Mouse (Mus musculus): ENCODE measurements at regions not wholly inside any gene's neighbourhood (a gene's known extent, or its start where the extent isn't known, plus 50 kb on each side); places are given as distances from the start of the nearest gene placed in this dataset.

- DNase-seq (ENCODE audit: low spot score) = peak; percentile 64
Measured at GRCm38 (mm10) chr17:62415152-62415551, 466.0 kb downstream of the Efna5 start.

DNA sequence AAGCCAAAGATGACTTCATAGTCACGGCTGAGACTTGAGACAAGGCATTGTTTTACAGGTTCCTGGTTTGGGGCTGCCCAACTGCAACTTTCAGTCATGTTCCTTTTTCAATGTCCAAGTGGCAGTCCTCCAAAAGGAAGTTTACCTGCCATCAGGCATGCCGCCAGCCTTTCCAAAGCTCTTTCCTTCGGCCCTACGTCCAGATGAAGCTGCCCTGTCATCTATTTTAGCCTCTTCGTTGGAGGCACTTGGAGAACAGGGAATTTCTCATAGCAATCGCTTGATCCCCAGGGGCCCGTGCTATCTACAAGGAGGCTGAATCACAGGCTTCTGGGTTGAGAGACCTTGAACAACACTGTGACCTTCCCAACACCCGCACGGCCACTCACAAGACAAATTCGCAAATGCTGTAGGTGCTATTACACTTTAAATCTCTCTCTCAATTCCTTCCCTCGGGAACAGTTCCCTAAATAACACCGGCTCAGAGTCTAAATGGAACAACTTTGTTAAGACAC lies 468.4 kb downstream of the Efna5 start:
- peak; percentile 38 for DNase-seq (ENCODE audit: low spot score)

DNA sequence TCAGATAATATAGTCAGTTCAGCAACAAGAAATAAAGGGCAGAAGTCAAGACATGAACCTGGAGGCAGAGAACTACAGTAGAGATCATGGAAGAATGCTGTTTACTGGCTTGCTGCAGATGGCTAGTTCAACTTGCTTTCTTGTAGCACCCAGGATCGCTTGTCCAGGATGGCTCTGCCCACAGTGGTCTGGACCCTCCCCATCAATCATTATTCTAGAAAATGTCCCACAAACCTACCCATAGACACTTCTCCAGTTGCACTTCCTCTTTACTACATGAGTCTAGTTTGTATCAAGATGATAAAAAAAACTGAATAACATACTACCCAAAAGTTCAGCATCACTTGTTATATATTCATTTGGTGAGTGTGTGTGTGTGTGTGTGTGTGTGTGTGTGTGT lies 477.4 kb downstream of the Efna5 start:
- no peak for DNase-seq (ENCODE audit: low spot score)

GRCm38 (mm10) chr17:62393355-62394006 lies 487.6 kb downstream of the Efna5 start:
- no peak for DNase-seq (ENCODE audit: low spot score)

DNA sequence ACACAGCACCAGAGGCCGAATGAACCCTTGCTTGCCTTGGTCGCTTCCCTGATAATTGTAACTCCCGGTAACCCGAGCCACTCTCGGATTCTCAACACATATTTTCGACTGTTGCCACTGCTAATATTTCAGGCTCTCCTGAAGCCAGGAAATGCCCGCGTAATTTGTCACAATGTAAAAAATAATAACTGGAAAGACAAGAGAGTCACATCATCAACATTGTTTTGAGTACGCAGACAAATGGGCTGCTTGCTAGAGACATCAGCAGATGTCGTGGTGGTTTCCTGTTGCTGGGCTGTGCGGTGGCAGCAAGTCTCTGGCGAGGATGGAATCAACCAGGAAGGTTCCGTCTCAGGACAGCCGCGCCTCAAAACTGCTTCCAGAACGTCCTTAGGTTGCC lies 497.1 kb downstream of the Efna5 start:
- no peak for DNase-seq (ENCODE audit: low spot score)

DNA sequence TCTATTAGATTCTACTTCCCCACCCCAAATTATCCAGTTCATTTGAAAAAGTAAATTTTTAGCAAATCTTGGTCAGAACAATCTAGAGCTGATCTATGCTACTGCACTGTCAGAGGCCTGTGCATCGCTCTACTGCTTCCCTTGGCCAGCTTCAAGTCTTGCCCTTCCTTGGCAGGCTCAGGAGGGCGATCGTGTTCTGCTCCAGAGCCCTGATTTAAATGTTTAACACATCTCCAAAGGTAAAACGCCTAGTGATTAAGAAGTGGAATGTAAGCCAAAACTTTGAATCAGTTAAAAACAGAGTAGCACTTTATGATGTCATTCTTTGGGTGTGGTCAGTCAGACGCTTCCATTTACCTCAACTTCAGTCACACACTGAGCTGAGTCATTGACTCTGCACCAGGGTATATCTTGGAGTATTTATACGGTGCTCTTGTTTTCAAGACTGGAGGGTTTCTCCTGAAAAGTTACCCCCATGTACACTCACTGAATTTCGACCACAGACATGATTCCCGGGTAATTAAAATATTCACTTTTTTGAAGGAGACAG lies 502.2 kb downstream of the Efna5 start:
- no peak for DNase-seq (ENCODE audit: low spot score)

- no peak for DNase-seq (ENCODE audit: low spot score)
Measured at GRCm38 (mm10) chr17:62369100-62369499, 512.0 kb downstream of the Efna5 start.

DNA sequence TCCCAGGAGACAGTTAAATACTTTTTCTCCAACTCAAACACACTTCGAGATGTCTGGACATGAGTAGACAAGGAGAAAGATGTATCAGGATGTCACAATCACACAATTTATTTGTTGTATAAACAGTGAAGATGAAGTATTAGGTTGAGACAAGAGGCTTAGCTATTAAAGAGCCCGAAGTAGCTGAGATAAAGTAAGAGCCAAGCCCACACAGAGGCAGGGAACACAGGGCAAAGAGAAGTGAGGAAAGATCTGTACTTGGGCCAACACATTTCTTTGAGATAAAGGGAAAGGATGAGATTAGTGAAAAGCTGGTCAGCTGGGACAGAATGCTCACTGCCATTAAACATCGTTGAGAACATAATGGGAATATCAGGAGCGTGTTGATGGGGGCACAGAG lies 513.2 kb downstream of the Efna5 start:
- no peak for DNase-seq (ENCODE audit: low spot score)

DNA sequence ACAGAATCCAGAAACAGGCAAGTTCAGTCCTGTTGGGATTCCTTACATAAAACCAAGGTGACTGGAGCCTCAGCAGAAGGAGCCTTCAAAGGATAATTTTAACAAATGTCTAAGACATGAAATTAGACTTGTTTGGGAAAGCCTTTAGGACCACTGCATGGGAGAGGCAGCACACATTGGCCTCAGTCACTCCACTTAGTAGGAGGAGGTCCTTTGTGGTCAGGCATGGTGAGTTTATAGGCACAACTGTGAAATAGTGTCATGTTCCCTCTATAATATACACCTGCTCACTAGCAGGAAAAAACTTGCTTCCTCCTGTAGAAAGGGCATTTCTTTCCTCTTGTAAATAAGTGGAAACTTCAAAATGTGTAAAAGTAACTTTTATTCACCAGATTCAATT lies 522.8 kb downstream of the Efna5 start:
- DNase-seq (ENCODE audit: low spot score) = no peak

- DNase-seq (ENCODE audit: low spot score) = no peak
Measured at GRCm38 (mm10) chr17:62337890-62338557, 543.1 kb downstream of the Efna5 start.

DNA sequence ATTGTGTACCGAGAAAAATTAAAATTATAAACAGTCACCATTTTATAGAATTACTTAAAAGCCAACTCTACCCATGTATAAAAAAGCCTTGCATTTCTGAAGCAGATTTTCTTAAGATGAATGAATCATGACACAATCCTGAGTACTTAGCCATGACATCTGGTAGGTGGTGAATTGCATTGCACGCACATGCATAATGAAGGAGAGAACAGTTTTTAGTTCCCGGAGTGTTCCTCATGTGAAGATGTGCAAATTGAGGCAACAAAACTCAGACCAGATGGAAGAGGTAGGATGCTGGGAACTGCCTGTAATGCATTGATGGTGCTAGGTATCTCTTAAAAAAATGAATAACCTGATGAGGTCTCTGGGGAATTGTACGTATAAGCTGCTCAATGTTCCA lies 550.9 kb downstream of the Efna5 start:
- DNase-seq (ENCODE audit: low spot score) = no peak

- no peak for DNase-seq (ENCODE audit: low spot score)
Measured at GRCm38 (mm10) chr17:62326844-62327243, 554.3 kb downstream of the Efna5 start.

DNA sequence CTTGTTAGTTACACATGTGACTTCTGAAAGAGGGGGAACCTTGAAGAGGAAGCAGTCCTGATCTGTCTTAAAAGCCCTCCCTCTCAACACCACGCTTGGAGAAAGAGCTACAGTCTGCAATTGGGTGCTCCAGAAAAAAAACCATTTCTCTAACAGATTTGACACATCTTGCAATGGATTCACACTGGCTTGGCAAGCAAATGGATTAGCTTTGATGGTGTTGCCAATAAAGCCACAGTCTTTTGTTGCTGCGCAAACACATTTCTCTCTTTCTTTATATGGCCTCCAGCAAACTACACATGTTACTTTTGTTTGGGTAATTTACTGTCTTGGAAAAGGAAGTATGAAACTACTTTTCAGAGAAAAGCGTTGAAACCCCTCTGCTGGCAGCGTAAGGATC lies 562.1 kb downstream of the Efna5 start:
- DNase-seq (ENCODE audit: low spot score) = no peak

DNA sequence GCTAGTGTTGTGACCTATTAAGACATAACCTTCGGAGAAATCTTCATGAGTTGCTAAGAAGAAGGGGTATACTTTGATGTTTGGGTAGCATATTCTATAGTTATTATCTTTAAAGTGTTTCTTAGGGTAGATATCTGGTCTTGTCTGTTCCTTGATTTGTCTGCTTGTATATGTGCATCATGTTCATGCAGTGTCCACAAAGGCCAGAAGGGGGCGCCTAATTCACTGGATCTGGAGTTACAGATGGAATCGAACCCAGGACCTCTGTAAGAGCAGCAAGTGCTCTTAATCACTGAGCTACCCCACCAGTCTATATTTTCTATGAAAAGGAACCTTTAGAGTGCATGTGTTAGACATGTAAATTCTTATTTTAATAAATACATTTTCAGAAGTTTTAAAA lies 571.1 kb downstream of the Efna5 start:
- DNase-seq (ENCODE audit: low spot score) = no peak

DNA sequence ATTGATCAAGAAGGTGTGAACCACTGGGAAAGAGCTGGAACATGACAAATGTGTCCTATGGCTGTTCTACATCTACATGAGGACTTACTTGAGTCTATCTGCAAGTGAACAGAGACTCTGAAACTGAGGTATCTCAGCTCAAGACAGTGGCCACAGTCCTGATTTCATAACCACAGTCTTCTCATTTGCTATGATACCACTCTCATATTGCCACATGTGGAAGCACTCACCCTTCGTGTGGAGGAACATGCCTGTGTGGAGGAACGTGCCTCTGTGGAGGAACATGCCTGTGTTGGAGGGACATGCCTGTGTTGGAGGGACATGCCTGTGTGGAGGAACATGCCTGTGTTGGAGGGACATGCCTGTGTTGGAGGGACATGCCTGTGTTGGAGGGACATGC lies 574.0 kb downstream of the Efna5 start:
- no peak for DNase-seq (ENCODE audit: low spot score)

GRCm38 (mm10) chr17:62306524-62306923 lies 574.6 kb downstream of the Efna5 start:
- DNase-seq (ENCODE audit: low spot score) = no peak

DNA sequence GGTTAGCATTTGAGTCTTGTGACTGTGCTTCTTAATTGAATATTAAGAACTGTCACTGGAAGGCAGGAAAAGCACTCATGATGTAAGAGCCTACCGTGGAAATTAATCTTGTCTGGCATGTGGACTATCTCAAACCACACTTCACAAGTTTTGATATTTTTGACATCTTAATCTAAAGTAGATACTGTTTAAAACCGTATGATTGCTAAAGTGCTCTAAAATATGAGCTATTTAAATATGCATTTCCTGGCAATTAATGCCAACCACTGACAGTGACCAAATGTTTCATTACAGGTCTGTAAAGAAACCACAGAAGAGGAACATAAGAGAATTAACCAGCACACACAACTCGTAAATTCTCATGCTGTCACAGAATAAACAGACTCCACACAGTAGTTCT lies 576.0 kb downstream of the Efna5 start:
- DNase-seq (ENCODE audit: low spot score) = no peak

GRCm38 (mm10) chr17:62304073-62304472 lies 577.0 kb downstream of the Efna5 start:
- DNase-seq (ENCODE audit: low spot score) = no peak

DNA sequence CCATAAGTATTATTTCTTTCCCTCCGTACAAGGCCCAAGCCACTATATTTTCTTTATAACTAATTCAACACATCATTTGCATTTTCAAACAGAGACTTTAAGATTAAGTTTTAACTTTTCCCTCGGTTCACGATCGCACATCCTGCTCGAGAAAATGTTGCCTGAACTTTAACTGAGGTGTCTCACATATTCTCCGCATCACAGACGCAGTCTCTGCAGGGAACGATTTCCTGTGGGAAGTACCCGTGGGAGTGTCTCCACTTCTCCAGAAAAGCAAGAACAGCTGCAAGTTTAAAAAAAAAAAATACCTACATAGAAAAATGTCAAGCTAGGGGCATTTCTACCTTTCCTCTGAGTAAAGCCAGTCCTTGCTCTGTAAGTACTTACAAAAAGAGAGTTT lies 581.2 kb downstream of the Efna5 start:
- no peak for DNase-seq (ENCODE audit: low spot score)

DNA sequence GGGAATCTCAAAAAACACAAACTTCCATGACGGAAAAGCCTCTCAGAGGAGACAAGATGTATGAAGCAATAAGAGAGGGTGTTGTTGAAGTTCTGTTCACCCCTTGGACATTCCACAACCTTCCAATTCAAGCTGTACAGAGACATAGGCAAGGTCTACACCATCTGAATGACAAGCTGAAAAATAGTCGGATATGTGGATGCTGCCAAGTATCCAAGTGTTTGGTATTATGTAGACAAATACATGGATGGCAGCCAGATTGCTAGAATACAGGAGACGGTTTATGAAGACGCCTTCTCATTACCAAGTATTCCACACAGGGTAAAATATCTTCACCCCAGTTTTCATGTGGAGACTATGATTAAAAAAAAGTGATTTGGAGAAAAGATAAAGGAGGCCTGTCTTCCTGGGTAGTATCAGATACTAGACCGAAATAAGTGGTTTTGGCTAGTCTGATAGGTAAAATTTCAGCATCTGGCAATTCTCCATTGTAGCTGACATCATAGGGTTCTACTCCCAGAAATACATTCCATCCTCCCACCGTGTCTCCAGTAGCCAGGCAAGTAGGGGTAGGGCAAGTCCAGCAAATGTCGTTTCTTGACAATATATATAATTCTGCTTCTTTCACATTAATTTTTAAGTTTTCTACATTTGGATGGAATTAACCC lies 583.6 kb downstream of the Efna5 start:
- DNase-seq (ENCODE audit: low spot score) = no peak

DNA sequence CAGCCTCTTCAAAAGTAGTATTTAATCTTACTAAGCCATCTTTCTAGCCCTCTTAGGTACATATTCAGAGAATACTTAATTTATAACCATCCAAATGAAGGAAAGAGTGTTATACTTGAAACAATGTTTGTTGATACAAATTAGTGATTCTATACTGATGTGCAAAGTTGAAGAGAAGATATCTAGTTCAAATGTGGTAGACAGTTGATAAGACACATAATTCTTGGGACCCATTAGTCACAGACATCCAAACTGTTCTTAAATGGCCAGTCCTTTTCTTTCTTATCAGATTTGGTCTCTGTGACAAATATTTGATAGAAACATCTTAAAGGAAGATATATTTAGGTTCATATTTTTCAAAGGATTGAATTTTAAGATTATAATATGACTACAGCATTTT lies 585.7 kb downstream of the Efna5 start:
- no peak for DNase-seq (ENCODE audit: low spot score)

GRCm38 (mm10) chr17:62292703-62293102 lies 588.4 kb downstream of the Efna5 start:
- DNase-seq (ENCODE audit: low spot score) = no peak

DNA sequence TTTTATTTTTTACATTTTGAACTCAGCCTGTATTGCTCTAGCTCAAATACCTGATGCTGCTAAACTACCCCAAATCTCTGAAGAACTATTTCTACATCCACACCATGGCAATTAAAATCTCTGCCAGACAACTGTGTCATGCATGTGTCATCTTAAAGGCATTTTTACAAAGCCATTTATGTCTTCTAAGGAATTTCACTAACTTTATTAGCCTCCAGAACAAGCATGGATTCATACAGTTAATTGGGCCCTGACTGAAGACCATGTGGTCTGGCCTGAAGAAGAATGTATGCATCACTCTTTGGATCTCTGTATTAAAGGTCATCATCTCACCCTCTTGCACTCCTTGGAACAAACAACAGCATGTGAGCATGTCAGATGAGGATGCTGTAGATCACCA lies 593.5 kb downstream of the Efna5 start:
- no peak for DNase-seq (ENCODE audit: low spot score)
